Mouse (Mus musculus) ES-Bruce4 (cell line): ENCODE measurements around the gene Rapgef4. TPM values are rescaled to one million over a fixed set of nuclear protein-coding genes. Genes with fewer than 3 reads are reported as not detected.
"Not testable (repeated sequence)": the region's sequence is repeated elsewhere in the genome, so short reads cannot be mapped to it uniquely, and the experiment has no call there.

ENCODE experiments used
- H3K27ac ChIP-seq: 2 replicates; pipeline ENCODE4 v1.5.1; 2012; ENCODE audit warnings: low read length, inconsistent platforms; ENCODE audit not compliant: insufficient read depth
- H3K27me3 ChIP-seq: 2 replicates; pipeline ENCODE4 v1.6.1; 2012; ENCODE audit warnings: mild to moderate bottlenecking, low read length, inconsistent platforms; ENCODE audit not compliant: control insufficient read depth, poor library complexity, insufficient read depth, severe bottlenecking
- H3K36me3 ChIP-seq: 2 replicates; pipeline ENCODE4 v1.6.1; 2012; ENCODE audit warnings: inconsistent platforms, mild to moderate bottlenecking, low read length, moderate library complexity; ENCODE audit not compliant: control insufficient read depth, poor library complexity, insufficient read depth, severe bottlenecking
- H3K4me1 ChIP-seq: one replicate; pipeline ENCODE4 v1.8.1; 2011; ENCODE audit warnings: low read length; ENCODE audit not compliant: control insufficient read depth, insufficient read depth
- H3K4me3 ChIP-seq: 2 replicates; pipeline ENCODE4 v1.5.1; 2011; ENCODE audit warnings: low read depth, mild to moderate bottlenecking, low read length
- H3K9ac ChIP-seq: 2 replicates; pipeline ENCODE4 v1.6.1; 2012; ENCODE audit warnings: low read depth, mild to moderate bottlenecking, inconsistent platforms; ENCODE audit not compliant: poor library complexity, severe bottlenecking
- H3K9me3 ChIP-seq: replicated peaks from 2 replicates; pipeline ENCODE4 v1.6.1; 2012; ENCODE audit warnings: mild to moderate bottlenecking, low read length, inconsistent platforms; ENCODE audit not compliant: control insufficient read depth, poor library complexity, insufficient read depth, severe bottlenecking
- CTCF ChIP-seq: IDR thresholded peaks from one replicate; pipeline ENCODE4 v1.8.1; 2011; ENCODE audit warnings: low read depth, low read length
- EP300 ChIP-seq: IDR thresholded peaks from 2 replicates; pipeline ENCODE4 v1.6.1; 2011; ENCODE audit warnings: low read depth, low read length; ENCODE audit not compliant: insufficient read depth
- POLR2A ChIP-seq: IDR thresholded peaks from one replicate; pipeline ENCODE4 v1.8.1; 2011; ENCODE audit warnings: low read length; ENCODE audit not compliant: insufficient read depth
- polyA plus RNA-seq: library from polyadenylated mRNA; stranded (reverse); fragments of >200 nt; gene quantifications from 2 replicates; pipeline ENCODE4 v1.2.4, GENCODE M21; 2011; ENCODE audit warnings: low read depth; ENCODE audit not compliant: missing spikeins, insufficient read depth, insufficient read length

The Rapgef4 gene
- polyA plus RNA-seq, 1 experiment: not detected

- Histone ChIP-seq H3K4me3 (no peak overlapping the region), H3K9me3 (no peaks in the 10 kb centered on the region), H3K27me3 (no peaks in the 10 kb centered on the region), H3K9ac (no peak overlapping the region), H3K36me3 (no peaks in the 10 kb centered on the region), H3K27ac (peak overlapping the region; percentile 76), H3K4me1 (peaks cover 8% of the 10 kb centered on the region)
- TF ChIP-seq POLR2A (no peak), EP300 (no peak), CTCF (no peak)
Measured at GRCm38 (mm10) chr2:72136045-72136444, 155.0 kb downstream of the Rapgef4 start.

- H3K27ac ChIP-seq: peak overlapping the region; percentile 76
Measured at GRCm38 (mm10) chr2:72136486-72137264, 155.6 kb downstream of the Rapgef4 start.

GRCm38 (mm10) chr2:72139863-72140845 lies 159.1 kb downstream of the Rapgef4 start:
- Histone ChIP-seq H3K4me3 (no peak overlapping the region), H3K4me1 (peaks cover 8% of the 10 kb centered on the region), H3K27ac (no peak overlapping the region), H3K36me3 (no peaks in the 10 kb centered on the region), H3K9ac (no peak overlapping the region), H3K9me3 (no peaks in the 10 kb centered on the region), H3K27me3 (no peaks in the 10 kb centered on the region)
- TF ChIP-seq POLR2A (no peak), CTCF (no peak), EP300 (no peak)

More at GRCm38 (mm10) chr2:72136486-72137264, 155.6 kb downstream of the Rapgef4 start:
- no peak for TF ChIP-seq CTCF
- TF ChIP-seq POLR2A: no peak
- TF ChIP-seq EP300: 0 out of 2 replicates have a peak, but pooled peaks have one; percentile 17
- Histone ChIP-seq H3K27me3 (no peaks in the 10 kb centered on the region), H3K4me1 (peaks cover 8% of the 10 kb centered on the region), H3K36me3 (no peaks in the 10 kb centered on the region), H3K9ac (no peak overlapping the region), H3K9me3 (no peaks in the 10 kb centered on the region), H3K4me3 (no peak overlapping the region)

GRCm38 (mm10) chr2:72141091-72141490 lies 160.1 kb downstream of the Rapgef4 start:
- TF ChIP-seq EP300 (no peak), POLR2A (no peak), CTCF (no peak)
- H3K4me1 ChIP-seq: peaks cover 6% of the 10 kb centered on the region
- no peak overlapping the region for H3K27ac ChIP-seq
- H3K9ac ChIP-seq: no peak overlapping the region
- H3K27me3 ChIP-seq: no peaks in the 10 kb centered on the region
- H3K4me3 ChIP-seq: no peak overlapping the region
- no peaks in the 10 kb centered on the region for H3K9me3 ChIP-seq
- no peaks in the 10 kb centered on the region for H3K36me3 ChIP-seq

GRCm38 (mm10) chr2:72141732-72142131 lies 160.7 kb downstream of the Rapgef4 start:
- H3K4me3 ChIP-seq, H3K36me3 ChIP-seq, H3K4me1 ChIP-seq, H3K9ac ChIP-seq, H3K27ac ChIP-seq, H3K9me3 ChIP-seq, H3K27me3 ChIP-seq: not testable (repeated sequence)

- Histone ChIP-seq H3K27ac (no peak overlapping the region), H3K4me1 (peaks cover 6% of the 10 kb centered on the region), H3K9me3 (no peaks in the 10 kb centered on the region)
Measured at GRCm38 (mm10) chr2:72143413-72143812, 162.4 kb downstream of the Rapgef4 start.

More at GRCm38 (mm10) chr2:72143413-72143812, 162.4 kb downstream of the Rapgef4 start:
- H3K36me3 ChIP-seq: no peaks in the 10 kb centered on the region
- no peak overlapping the region for H3K4me3 ChIP-seq
- TF ChIP-seq POLR2A (no peak), CTCF (no peak), EP300 (no peak)
- no peak overlapping the region for H3K9ac ChIP-seq
- no peaks in the 10 kb centered on the region for H3K27me3 ChIP-seq
